Mouse (Mus musculus) ES-E14 (cell line): ENCODE measurements around the gene Pomp.

ENCODE experiments used
- CHD2 ChIP-seq: IDR thresholded peaks from 2 replicates; pipeline ENCODE4 v1.6.1; 2014; ENCODE audit warnings: mild to moderate bottlenecking, low read depth, low read length, inconsistent platforms
- MAFK ChIP-seq: IDR thresholded peaks from 2 replicates; pipeline ENCODE4 v1.6.1; 2014; ENCODE audit warnings: mild to moderate bottlenecking, low read depth, low read length, inconsistent platforms; ENCODE audit not compliant: insufficient read depth
- ZC3H11A ChIP-seq: IDR thresholded peaks from 2 replicates; pipeline ENCODE4 v1.6.1; 2012; ENCODE audit warnings: low read depth, mild to moderate bottlenecking, inconsistent platforms, low read length, borderline replicate concordance
- ZNF384 ChIP-seq: IDR thresholded peaks from 2 replicates; pipeline ENCODE4 v1.6.1; 2012; ENCODE audit warnings: low read depth, low read length, inconsistent platforms

DNA sequence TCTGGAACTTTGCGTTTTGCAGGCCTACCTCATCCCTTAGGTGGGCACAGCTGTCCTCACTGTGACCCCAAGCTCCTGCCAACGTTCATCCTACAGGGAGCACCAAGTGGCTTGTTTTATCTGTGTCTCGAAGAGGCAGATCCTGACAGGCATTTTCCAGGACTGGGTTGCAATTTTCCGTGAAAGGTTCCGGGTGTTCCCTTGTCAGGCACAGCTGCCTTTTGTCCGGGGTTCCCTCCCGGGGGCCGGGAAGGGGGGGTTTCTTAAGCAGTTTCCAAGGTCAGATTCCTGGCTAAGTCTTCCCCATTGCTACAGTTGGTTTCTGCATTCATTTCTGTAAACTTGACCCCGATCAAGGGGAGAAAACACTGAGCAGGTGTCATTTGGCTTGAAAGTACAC, 34.2 kb upstream of the Pomp start:
- no peak for TF ChIP-seq ZC3H11A
- TF ChIP-seq ZNF384: no peak
- no peak for TF ChIP-seq CHD2
- TF ChIP-seq MAFK: no peak
